Comparison of ENCODE assay signal across 15 mouse cellular contexts in the genomic region with DNA sequence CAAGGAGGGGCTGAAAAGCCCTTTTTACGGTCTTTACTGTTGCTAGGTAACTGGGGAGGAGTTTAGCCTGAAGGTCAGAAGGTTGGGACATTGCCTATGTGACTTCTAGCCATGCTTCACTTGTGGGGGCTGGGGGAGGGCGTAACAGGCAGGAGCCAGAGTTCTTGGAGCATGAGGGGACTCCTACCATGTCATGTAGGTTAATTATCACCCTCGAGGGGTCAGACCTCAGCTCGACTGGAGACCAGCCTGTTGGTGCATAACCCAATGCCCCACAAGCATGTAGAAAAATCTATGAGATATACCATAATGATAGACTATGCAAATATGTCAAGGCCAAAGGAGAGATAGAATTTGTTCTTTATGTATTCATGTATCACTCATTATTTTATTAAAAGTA.
"Had no signal": no experiment of that assay in that cellular context is flagged by ENCODE, and none has a peak within 500 bp of the region (broad histone marks: within the 10 kb centered on the region; RNA-seq: fewer than 3 reads in every experiment).

No protein-coding gene starts in this region.

- H3K4me2 ChIP-seq: limb, embryonic 12.5 days; liver, embryonic 13.5 days; lung, embryonic 15.5 days; midbrain, embryonic 12.5 days; stomach, embryonic 15.5 days had no signal

- H3K9ac ChIP-seq: limb, embryonic 12.5 days; liver, embryonic 13.5 days; liver, postnatal 0 days; lung, embryonic 15.5 days; midbrain, embryonic 12.5 days; stomach, embryonic 15.5 days had no signal

- H3K4me1 ChIP-seq: lung, embryonic 15.5 days; midbrain, embryonic 12.5 days; stomach, embryonic 15.5 days had no signal

- ATAC-seq: liver, postnatal 0 days; midbrain, embryonic 16.5 days had no signal

- H3K4me3 ChIP-seq: limb, embryonic 12.5 days; liver, embryonic 13.5 days; lung, embryonic 15.5 days; midbrain, embryonic 12.5 days; stomach, embryonic 15.5 days had no signal

- H3K36me3 ChIP-seq: limb, embryonic 12.5 days; liver, embryonic 13.5 days; lung, embryonic 15.5 days; midbrain, embryonic 12.5 days; stomach, embryonic 15.5 days had no signal

- H3K27ac ChIP-seq: limb, embryonic 12.5 days; liver, embryonic 13.5 days; lung, embryonic 15.5 days; midbrain, embryonic 12.5 days; stomach, embryonic 15.5 days had no signal

- H3K9me3 ChIP-seq: limb, embryonic 12.5 days; liver, embryonic 13.5 days; lung, embryonic 15.5 days; midbrain, embryonic 12.5 days; stomach, embryonic 15.5 days had no signal

- H3K27me3 ChIP-seq: limb, embryonic 12.5 days; liver, embryonic 13.5 days; lung, embryonic 15.5 days; midbrain, embryonic 12.5 days; stomach, embryonic 15.5 days had no signal

- DNase-seq: kidney, adult 18-20 months; kidney, postnatal 36 days; layer of hippocampus, adult 9-11 months; layer of hippocampus, postnatal 36 days; liver; liver, embryonic 13.5 days; liver, postnatal 0 days; lung, postnatal 14 days; right cerebral cortex, adult 18-20 months; right cerebral cortex, postnatal 25 days had no signal
